Mouse (Mus musculus): ENCODE results near the gene Gse1. TPM values are rescaled to one million over a fixed set of nuclear protein-coding genes. Genes with fewer than 3 reads are reported as not detected.

Gene Gse1
- polyA plus RNA-seq, 1 experiment from 2014 or later, result 10.6 TPM

GRCm38 (mm10) chr8:120414216-120414615 lies 186.0 kb downstream of the Gse1 start:
- no peaks in the 10 kb centered on the region for H3K27me3 ChIP-seq
- H3K36me3 ChIP-seq, result no peaks in the 10 kb centered on the region
- H3K4me1 ChIP-seq, result peaks cover 79% of the 10 kb centered on the region
- H3K4me2 ChIP-seq (replicated peaks), result no peak overlapping the region
- H3K9ac ChIP-seq, result 0 out of 2 replicates have a peak overlapping the region, but pooled peaks have one; percentile 2
- no peaks in the 10 kb centered on the region for H3K9me3 ChIP-seq
- no peak for ATAC-seq (ENCODE audit: insufficient number of reproducible peaks, insufficient read depth, low FRiP score, low TSS enrichment)
- H3K27ac ChIP-seq, result no peak overlapping the region
- 83% methylated on average over 4 of the region's 4 CpGs for WGBS
- no peak overlapping the region for H3K4me3 ChIP-seq

DNA sequence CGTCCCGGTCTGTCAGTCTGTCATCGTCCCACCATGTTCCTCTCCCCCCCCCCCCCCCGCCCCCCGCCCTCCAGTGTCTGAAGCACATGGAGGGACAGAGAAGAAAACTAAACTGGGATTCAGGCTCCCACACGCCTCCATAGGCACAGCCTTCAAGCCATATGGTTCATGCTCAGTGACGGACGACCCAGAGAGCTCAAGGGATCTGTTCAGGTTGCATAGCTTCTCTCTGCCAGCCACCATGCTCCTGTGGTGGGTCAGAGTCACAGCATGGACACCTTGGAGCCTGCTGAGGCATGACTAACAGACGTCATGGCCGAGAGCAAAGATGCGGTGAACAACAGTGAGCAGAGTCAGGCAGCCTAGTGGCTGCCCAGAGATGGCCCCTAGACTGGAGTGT lies 187.2 kb downstream of the Gse1 start:
- Histone ChIP-seq H3K4me2 (replicated peaks) (no peak overlapping the region), H3K27ac (no peak overlapping the region), H3K4me3 (no peak overlapping the region), H3K27me3 (no peaks in the 10 kb centered on the region), H3K4me1 (peaks cover 78% of the 10 kb centered on the region), H3K36me3 (no peaks in the 10 kb centered on the region), H3K9me3 (no peaks in the 10 kb centered on the region), H3K9ac (no peak overlapping the region)
- ATAC-seq (ENCODE audit: insufficient number of reproducible peaks, insufficient read depth, low FRiP score, low TSS enrichment), result no peak
- WGBS, result 52% methylated on average over 11 of the region's 11 CpGs

GRCm38 (mm10) chr8:120416173-120416521 lies 187.9 kb downstream of the Gse1 start:
- H3K4me2 ChIP-seq (replicated peaks), result peak overlapping the region; percentile 42
- peak overlapping the region; percentile 35 for H3K9ac ChIP-seq
- H3K27me3 ChIP-seq, result no peaks in the 10 kb centered on the region
- no peaks in the 10 kb centered on the region for H3K9me3 ChIP-seq
- ATAC-seq (ENCODE audit: insufficient number of reproducible peaks, insufficient read depth, low FRiP score, low TSS enrichment), result peak; percentile 1; the same call in 1 of the 2 replicates
- peaks cover 77% of the 10 kb centered on the region for H3K4me1 ChIP-seq
- 33% methylated on average over 7 of the region's 8 CpGs for WGBS
- H3K36me3 ChIP-seq, result no peaks in the 10 kb centered on the region
- peak overlapping the region; percentile 93 for H3K27ac ChIP-seq
- 0 out of 2 replicates have a peak overlapping the region, but pooled peaks have one; percentile 4 for H3K4me3 ChIP-seq

DNA sequence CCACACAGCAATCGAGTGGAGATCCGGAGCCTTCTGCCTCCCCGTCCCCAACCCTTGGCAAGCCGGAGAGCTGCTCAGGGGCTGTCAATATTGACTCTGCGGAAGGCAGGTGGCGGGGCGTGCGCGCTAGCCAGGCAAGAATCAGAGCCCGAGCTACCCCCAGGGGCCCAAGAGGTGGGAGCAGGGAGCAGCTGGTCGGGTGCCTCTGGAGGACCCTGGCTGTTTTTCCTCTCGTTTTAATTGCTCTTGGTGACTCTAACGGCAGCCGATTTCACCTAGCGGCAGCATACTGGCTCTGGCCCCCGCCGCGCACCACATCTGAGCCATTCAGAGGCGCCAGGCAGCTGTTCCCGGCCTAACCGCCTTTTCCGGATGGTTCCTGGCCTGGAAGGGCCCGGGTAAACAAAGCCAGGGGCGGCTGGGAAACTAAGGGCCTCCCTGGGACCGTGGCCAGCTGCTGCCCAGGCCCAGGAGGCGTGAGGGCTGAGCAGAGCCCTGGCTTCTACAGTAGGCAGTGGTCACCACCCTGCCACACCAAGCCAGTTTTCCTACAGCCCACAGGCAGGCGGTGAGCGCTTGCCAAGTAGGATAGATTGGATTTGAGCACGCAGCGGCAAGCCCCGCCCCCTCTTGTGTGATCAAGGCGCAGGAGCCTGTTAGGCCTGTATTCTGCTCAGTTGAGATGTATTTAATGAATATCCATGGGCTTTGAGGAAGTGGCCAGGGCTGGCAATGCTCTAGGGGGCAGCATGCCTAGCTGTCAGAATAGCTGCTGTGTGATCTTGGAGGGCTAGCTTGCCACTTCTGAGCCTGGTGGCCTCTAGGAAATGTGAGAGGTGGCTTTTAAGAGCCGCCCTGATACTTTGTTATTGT lies 188.5 kb downstream of the Gse1 start:
- peak; percentile 65 for ATAC-seq (ENCODE audit: insufficient number of reproducible peaks, insufficient read depth, low FRiP score, low TSS enrichment)
- Histone ChIP-seq H3K4me2 (replicated peaks) (peak overlapping the region; percentile 42), H3K36me3 (no peaks in the 10 kb centered on the region), H3K27me3 (no peaks in the 10 kb centered on the region), H3K9me3 (no peaks in the 10 kb centered on the region), H3K4me3 (0 out of 2 replicates have a peak overlapping the region, but pooled peaks have one; percentile 4), H3K27ac (peak overlapping the region; percentile 93), H3K4me1 (peaks cover 77% of the 10 kb centered on the region), H3K9ac (peak overlapping the region; percentile 35)
- 3% methylated on average over 33 of the region's 33 CpGs for WGBS

DNA sequence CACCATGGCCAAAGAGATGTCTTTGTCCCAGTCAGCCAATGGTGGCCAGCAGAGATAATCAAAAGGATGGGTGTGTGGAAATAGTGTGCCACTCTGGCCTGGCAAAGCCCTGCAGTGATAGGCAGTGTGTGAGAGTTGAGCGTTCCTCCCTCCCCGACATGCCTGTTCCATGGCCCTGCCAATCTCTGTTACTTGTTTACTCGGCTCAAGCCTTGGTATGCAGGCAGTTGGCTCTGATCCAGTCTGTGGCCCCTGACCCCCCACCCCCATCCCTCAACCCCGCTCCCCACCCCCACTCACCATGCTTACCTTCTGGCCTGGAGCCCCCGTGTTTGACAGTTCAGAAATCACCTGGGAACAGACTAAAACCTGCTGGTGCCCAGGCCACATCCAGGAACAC lies 189.9 kb downstream of the Gse1 start:
- Histone ChIP-seq H3K9ac (no peak overlapping the region), H3K9me3 (no peaks in the 10 kb centered on the region), H3K4me1 (peaks cover 79% of the 10 kb centered on the region), H3K27me3 (0 out of 2 replicates have a peak, but pooled peaks cover 3% of the 10 kb centered on the region), H3K27ac (0 out of 2 replicates have a peak overlapping the region, but pooled peaks have one; percentile 93), H3K36me3 (no peaks in the 10 kb centered on the region), H3K4me3 (no peak overlapping the region), H3K4me2 (replicated peaks) (no peak overlapping the region)
- 44% methylated on average over 5 of the region's 5 CpGs for WGBS
- ATAC-seq (ENCODE audit: insufficient number of reproducible peaks, insufficient read depth, low FRiP score, low TSS enrichment), result no peak

- ATAC-seq (ENCODE audit: insufficient number of reproducible peaks, insufficient read depth, low FRiP score, low TSS enrichment), result no peak
- Histone ChIP-seq H3K4me1 (peaks cover 89% of the 10 kb centered on the region), H3K27me3 (0 out of 2 replicates have a peak, but pooled peaks cover 3% of the 10 kb centered on the region), H3K4me2 (replicated peaks) (no peak overlapping the region), H3K27ac (no peak overlapping the region), H3K36me3 (no peaks in the 10 kb centered on the region), H3K9ac (no peak overlapping the region), H3K9me3 (no peaks in the 10 kb centered on the region), H3K4me3 (no peak overlapping the region)
- 77% methylated on average over 9 of the region's 9 CpGs for WGBS
These were observed 191.4 kb downstream of the Gse1 start for GRCm38 (mm10) chr8:120419675-120420074.

DNA sequence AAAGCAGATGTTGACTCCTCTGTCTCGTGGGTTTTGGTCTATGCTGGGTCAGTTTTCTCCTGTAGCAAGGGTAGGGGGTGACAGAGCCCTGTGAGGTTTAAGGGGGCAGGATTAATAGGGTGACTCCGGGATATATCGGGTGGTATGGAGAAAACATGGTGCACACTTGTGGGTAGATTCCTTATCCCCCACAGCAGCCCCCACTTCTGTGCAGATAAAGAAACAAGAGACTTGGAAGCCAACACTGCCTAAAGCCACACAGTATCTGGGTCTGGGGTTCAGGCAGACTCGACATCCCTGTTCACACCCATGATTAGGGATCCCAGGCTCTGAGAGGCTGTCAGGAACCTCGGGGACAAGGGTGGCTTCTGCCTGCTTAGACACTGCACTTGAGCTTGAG lies 192.0 kb downstream of the Gse1 start:
- Histone ChIP-seq H3K4me2 (replicated peaks) (no peak overlapping the region), H3K4me1 (peaks cover 91% of the 10 kb centered on the region), H3K36me3 (no peaks in the 10 kb centered on the region), H3K27ac (no peak overlapping the region), H3K9me3 (no peaks in the 10 kb centered on the region), H3K27me3 (0 out of 2 replicates have a peak, but pooled peaks cover 3% of the 10 kb centered on the region), H3K4me3 (no peak overlapping the region), H3K9ac (no peak overlapping the region)
- no peak for ATAC-seq (ENCODE audit: insufficient number of reproducible peaks, insufficient read depth, low FRiP score, low TSS enrichment)
- 70% methylated on average over 5 of the region's 5 CpGs for WGBS

DNA sequence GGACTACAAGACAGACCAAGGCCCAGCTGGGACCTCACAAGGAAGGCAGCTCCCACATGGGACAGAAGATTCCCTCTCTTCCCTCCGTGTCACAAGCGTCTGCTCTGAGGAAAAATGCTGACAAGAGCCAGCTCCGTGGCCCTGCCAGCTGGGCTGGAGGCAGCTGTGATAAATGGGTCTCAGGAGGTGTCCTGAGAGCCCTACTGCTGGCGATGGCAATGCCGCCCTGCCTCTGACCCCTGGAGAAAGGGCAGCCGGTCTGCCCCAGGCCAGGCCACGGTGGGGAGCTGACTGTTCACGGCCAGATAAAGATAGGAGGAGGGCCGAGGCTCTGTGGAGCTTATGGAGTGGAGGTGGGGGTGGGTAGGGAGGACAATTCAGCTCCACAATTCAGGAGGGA lies 193.4 kb downstream of the Gse1 start:
- Histone ChIP-seq H3K27me3 (0 out of 2 replicates have a peak, but pooled peaks cover 3% of the 10 kb centered on the region), H3K9me3 (no peaks in the 10 kb centered on the region), H3K4me2 (replicated peaks) (no peak overlapping the region), H3K9ac (no peak overlapping the region), H3K4me1 (peaks cover 91% of the 10 kb centered on the region), H3K36me3 (no peaks in the 10 kb centered on the region), H3K27ac (no peak overlapping the region), H3K4me3 (no peak overlapping the region)
- WGBS, result 14% methylated on average over 9 of the region's 9 CpGs
- ATAC-seq (ENCODE audit: insufficient number of reproducible peaks, insufficient read depth, low FRiP score, low TSS enrichment), result no peak

GRCm38 (mm10) chr8:120422236-120422635 lies 194.0 kb downstream of the Gse1 start:
- no peaks in the 10 kb centered on the region for H3K36me3 ChIP-seq
- peak overlapping the region; percentile 9; the same call in 1 of the 2 replicates for H3K27ac ChIP-seq
- no peak overlapping the region for H3K4me2 ChIP-seq (replicated peaks)
- no peak for ATAC-seq (ENCODE audit: insufficient number of reproducible peaks, insufficient read depth, low FRiP score, low TSS enrichment)
- WGBS, result 76% methylated on average over 8 of the region's 8 CpGs
- no peaks in the 10 kb centered on the region for H3K9me3 ChIP-seq
- 0 out of 2 replicates have a peak, but pooled peaks cover 3% of the 10 kb centered on the region for H3K27me3 ChIP-seq
- H3K4me1 ChIP-seq, result peaks cover 91% of the 10 kb centered on the region
- H3K4me3 ChIP-seq, result no peak overlapping the region
- H3K9ac ChIP-seq, result no peak overlapping the region

GRCm38 (mm10) chr8:120423576-120423975 lies 195.3 kb downstream of the Gse1 start:
- Histone ChIP-seq H3K4me2 (replicated peaks) (no peak overlapping the region), H3K27ac (0 out of 2 replicates have a peak overlapping the region, but pooled peaks have one; percentile 91), H3K36me3 (no peaks in the 10 kb centered on the region), H3K9ac (no peak overlapping the region), H3K9me3 (no peaks in the 10 kb centered on the region), H3K4me1 (peaks cover 90% of the 10 kb centered on the region), H3K27me3 (0 out of 2 replicates have a peak, but pooled peaks cover 3% of the 10 kb centered on the region), H3K4me3 (no peak overlapping the region)
- WGBS, result 42% methylated on average over 7 of the region's 7 CpGs
- no peak for ATAC-seq (ENCODE audit: insufficient number of reproducible peaks, insufficient read depth, low FRiP score, low TSS enrichment)

DNA sequence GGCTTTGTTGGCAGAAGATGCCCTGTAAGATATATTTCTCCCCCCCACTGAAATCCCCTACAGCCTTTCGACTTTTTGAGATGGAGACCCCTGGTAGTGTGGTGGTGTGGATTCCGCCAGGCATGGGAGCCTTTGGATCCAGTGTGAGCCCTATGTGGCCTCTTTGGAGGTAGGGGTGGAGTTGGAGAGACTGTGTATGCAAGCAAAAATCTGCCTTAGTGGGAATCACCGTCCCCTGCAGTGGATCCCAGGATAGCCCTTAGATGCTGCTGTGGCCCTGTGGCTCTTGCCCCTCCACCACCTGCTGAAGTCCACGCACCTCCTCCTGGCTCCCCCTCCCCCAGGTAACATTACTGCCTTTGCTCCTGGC lies 196.6 kb downstream of the Gse1 start:
- ATAC-seq (ENCODE audit: insufficient number of reproducible peaks, insufficient read depth, low FRiP score, low TSS enrichment), result no peak
- 27% methylated on average over 4 of the region's 4 CpGs for WGBS
- Histone ChIP-seq H3K27me3 (0 out of 2 replicates have a peak, but pooled peaks cover 3% of the 10 kb centered on the region), H3K27ac (peak overlapping the region; percentile 91), H3K9ac (peak overlapping the region; percentile 21; the same call in 1 of the 2 replicates), H3K36me3 (no peaks in the 10 kb centered on the region), H3K9me3 (no peaks in the 10 kb centered on the region), H3K4me3 (no peak overlapping the region), H3K4me2 (replicated peaks) (no peak overlapping the region), H3K4me1 (peaks cover 88% of the 10 kb centered on the region)
